Comparison of ENCODE assay signal across 8 mouse cellular contexts in genomic region chr17:66234432-66234831, GRCm38 (mm10).
DNase-seq lines count a peak whose midpoint lies in the region.

No protein-coding gene starts in this region.

- peak; percentile 70 for DNase-seq in cerebellum, adult 11-12 months
- no peak for DNase-seq in cerebellum, postnatal 4 days (ENCODE audit: low spot score in 2 of 2)
- peak; percentile 27 for DNase-seq in left cerebral cortex, postnatal 4 days
- DNase-seq in left cerebral cortex, postnatal 36 days (ENCODE audit: low spot score in 2 of 2): no peak
- DNase-seq in cerebellum, adult 8-10 months: peak; percentile 48
- peak; percentile 33 to 41 for DNase-seq in cerebellum, postnatal 36 days
- DNase-seq in urinary bladder, postnatal 14 days (ENCODE audit: low spot score): no peak
- no peak for DNase-seq in left cerebral cortex, postnatal 14 days (ENCODE audit: low spot score in 2 of 2)

- intact Hi-C loops in left cerebral cortex, postnatal 4 days (cut with DNase I): loop anchor here (2.0 kb wide), 1 partner anchor 254 kb away; no protein-coding TSS in a partner anchor
- intact Hi-C loops in left cerebral cortex, postnatal 36 days (cut with DNase I): loop anchor here (2.0 to 10.0 kb wide), 4 partner anchors 33 to 250 kb away; no protein-coding TSS in a partner anchor
- intact Hi-C loops in left cerebral cortex, postnatal 14 days (cut with DNase I): loop anchor here (2.0 kb wide), 2 partner anchors 214 to 254 kb away; partner anchors contain the start of gene Mtcl1

Comparison
In these comparisons a context has a peak if more than half of its experiments do, and no peak if none do; other contexts are left out.
1. DNase-seq: peak in cerebellum, adult 11-12 months (single experiment), left cerebral cortex, postnatal 4 days (single experiment), cerebellum, adult 8-10 months (single experiment) and cerebellum, postnatal 36 days (2 of 2); none in cerebellum, postnatal 4 days (0 of 2), left cerebral cortex, postnatal 36 days (0 of 2), urinary bladder, postnatal 14 days (single experiment) and left cerebral cortex, postnatal 14 days (0 of 2).